Mouse (Mus musculus) CH12.LX (cell line): ENCODE measurements around the gene Ube3c. TPM values are rescaled to one million over a fixed set of nuclear protein-coding genes. Genes with fewer than 3 reads are reported as not detected.

Source experiments
- DNase-seq: peaks from one replicate; pipeline ENCODE4 v3.0.0-alpha.2; 2013; ENCODE audit errors: extremely low read depth
- H3K27ac ChIP-seq: 2 replicates; pipeline ENCODE4 v1.5.1; 2012; ENCODE audit warnings: low read depth, mild to moderate bottlenecking, control low read depth, moderate library complexity; ENCODE audit not compliant: insufficient read depth
- H3K27me3 ChIP-seq: replicated peaks from 2 replicates; pipeline ENCODE3; 2012; ENCODE audit warnings: inconsistent platforms
- H3K36me3 ChIP-seq, 2 experiments: replicated peaks in 1 of 2; 2 replicates each; pipeline versions ENCODE3 to v1.6.1; 2012; ENCODE audit warnings: inconsistent platforms in 1 of 2, low read length in 1 of 2, mild to moderate bottlenecking in 1 of 2, mixed read lengths in 1 of 2, moderate library complexity in 1 of 2; ENCODE audit not compliant: control insufficient read depth in 1 of 2, insufficient read depth in 1 of 2
- H3K4me1 ChIP-seq, 2 experiments: 2 replicates each; pipeline ENCODE4 v1.6.1; 2012; ENCODE audit warnings: inconsistent platforms in 1 of 2, moderate library complexity in 1 of 2; ENCODE audit not compliant: insufficient read depth in 2 of 2, control insufficient read depth in 1 of 2
- H3K4me2 ChIP-seq: 2 replicates; pipeline ENCODE4 v1.6.1; 2012; ENCODE audit warnings: low read depth, mild to moderate bottlenecking, control low read depth; ENCODE audit not compliant: poor library complexity, insufficient read depth, severe bottlenecking
- H3K4me3 ChIP-seq, 3 experiments: fragments of 150-350 bp in 1 of 3; sonication (generic) in 1 of 3; replicated peaks in 1 of 3; 2 replicates each; pipeline versions ENCODE3 to v1.5.1; 2011 to 2012; ENCODE audit warnings: low read depth in 2 of 3, low read length in 2 of 3, mild to moderate bottlenecking in 2 of 3, moderate library complexity in 2 of 3, control low read depth in 1 of 3, improper control_type of control experiment in 1 of 3, inconsistent platforms in 1 of 3, mixed read lengths in 1 of 3; ENCODE audit not compliant: poor library complexity in 1 of 3
- H3K79me2 ChIP-seq: replicated peaks from 2 replicates; pipeline ENCODE4 v1.6.1; 2012; ENCODE audit warnings: mild to moderate bottlenecking, moderate library complexity; ENCODE audit not compliant: control insufficient read depth, poor library complexity, insufficient read depth, severe bottlenecking; ENCODE audit errors: extremely low read depth
- H3K9ac ChIP-seq: 2 replicates; pipeline ENCODE4 v1.6.1; 2012; ENCODE audit warnings: low read depth, mild to moderate bottlenecking, control low read depth, moderate library complexity; ENCODE audit not compliant: insufficient read depth
- H3K9me3 ChIP-seq: replicated peaks from 2 replicates; pipeline ENCODE3; 2012; ENCODE audit warnings: low read length, inconsistent platforms, mixed read lengths
- BHLHE40 ChIP-seq: IDR thresholded peaks from 2 replicates; pipeline ENCODE4 v1.6.1; 2011; ENCODE audit warnings: mild to moderate bottlenecking, low read depth, low read length, improper control_type of control experiment
- E2F4 ChIP-seq: IDR thresholded peaks from 2 replicates; pipeline ENCODE4 v1.6.1; 2011; ENCODE audit warnings: low read depth, low read length, improper control_type of control experiment; ENCODE audit not compliant: insufficient replicate concordance
- EP300 ChIP-seq: IDR thresholded peaks from 2 replicates; pipeline ENCODE4 v1.6.1; 2011; ENCODE audit warnings: low read length, improper control_type of control experiment
- HCFC1 ChIP-seq: IDR thresholded peaks from 2 replicates; pipeline ENCODE4 v1.6.1; 2012; ENCODE audit warnings: low read depth, mild to moderate bottlenecking, inconsistent platforms, low read length, improper control_type of control experiment
- JUND ChIP-seq: conservative IDR thresholded peaks from 2 replicates; pipeline ENCODE4 v1.6.1; 2011; ENCODE audit warnings: low read depth, low read length, improper control_type of control experiment
- MAFK ChIP-seq: IDR thresholded peaks from 2 replicates; pipeline ENCODE4 v1.6.1; 2011; ENCODE audit warnings: low read length, improper control_type of control experiment; ENCODE audit not compliant: insufficient replicate concordance
- MEF2A ChIP-seq: IDR thresholded peaks from 2 replicates; pipeline ENCODE4 v1.6.1; 2014; ENCODE audit warnings: low read depth, mild to moderate bottlenecking, inconsistent platforms, low read length, improper control_type of control experiment, borderline replicate concordance
- MXI1 ChIP-seq: IDR thresholded peaks from 2 replicates; pipeline ENCODE4 v1.6.1; 2011; ENCODE audit warnings: mild to moderate bottlenecking, low read depth, low read length, improper control_type of control experiment
- NRF1 ChIP-seq: IDR thresholded peaks from 2 replicates; pipeline ENCODE4 v1.6.1; 2014; ENCODE audit warnings: low read depth, mild to moderate bottlenecking, inconsistent platforms, low read length, improper control_type of control experiment, moderate library complexity
- POLR2AphosphoS2 ChIP-seq: IDR thresholded peaks from 2 replicates; pipeline ENCODE4 v1.6.1; 2011; ENCODE audit warnings: low read depth, low read length, improper control_type of control experiment
- SMC3 ChIP-seq: IDR thresholded peaks from 2 replicates; pipeline ENCODE4 v1.6.1; 2011; ENCODE audit warnings: low read depth, low read length, improper control_type of control experiment
- UBTF ChIP-seq: IDR thresholded peaks from 2 replicates; pipeline ENCODE4 v1.6.1; 2012; ENCODE audit warnings: low read depth, mild to moderate bottlenecking, inconsistent platforms, low read length, improper control_type of control experiment, moderate library complexity
- USF1 ChIP-seq: IDR thresholded peaks from 2 replicates; pipeline ENCODE4 v1.6.1; 2014; ENCODE audit warnings: low read depth, mild to moderate bottlenecking, inconsistent platforms, low read length, improper control_type of control experiment
- USF2 ChIP-seq: conservative IDR thresholded peaks from 2 replicates; pipeline ENCODE4 v1.6.1; 2011; ENCODE audit warnings: low read depth, low read length, improper control_type of control experiment
- ZC3H11A ChIP-seq: IDR thresholded peaks from 2 replicates; pipeline ENCODE4 v1.6.1; 2012; ENCODE audit warnings: low read depth, mild to moderate bottlenecking, inconsistent platforms, low read length, improper control_type of control experiment
- ZKSCAN1 ChIP-seq: IDR thresholded peaks from 2 replicates; pipeline ENCODE4 v1.6.1; 2012; ENCODE audit warnings: low read depth, inconsistent platforms, low read length, improper control_type of control experiment, borderline replicate concordance
- ZMIZ1 ChIP-seq: IDR thresholded peaks from 2 replicates; pipeline ENCODE4 v1.6.1; 2012; ENCODE audit warnings: low read depth, mild to moderate bottlenecking, inconsistent platforms, low read length, improper control_type of control experiment
- ZNF384 ChIP-seq: IDR thresholded peaks from 2 replicates; pipeline ENCODE4 v1.6.1; 2012; ENCODE audit warnings: low read depth, low read length, improper control_type of control experiment, inconsistent platforms
- dilution Hi-C: fragments of 300-500 bp; cut with MboI; formaldehyde crosslinking; loops from 2 replicates; pipeline ENCODE4 v1.14.3; 2020; ENCODE audit warnings: low sequenced_read_pairs; ENCODE audit not compliant: extremely low pct_unique_long_range_greater_than_20kb, extremely low pct_ligation_motif_present
- in situ Hi-C: fragments of 300-500 bp; cut with MboI; formaldehyde crosslinking; loops from 3 replicates; pipeline ENCODE4 v1.14.3; 2019; ENCODE audit warnings: low sequenced_read_pairs, low pct_ligation_motif_present, low pct_unique_long_range_greater_than_20kb, mixed read lengths
- polyA plus RNA-seq: library from polyadenylated mRNA; unstranded; fragments of >175 nt; gene quantifications from 2 replicates; pipeline ENCODE4 v1.2.1, GENCODE M21; 2012; ENCODE audit warnings: low read depth; ENCODE audit not compliant: insufficient read length
- total RNA-seq, 2 experiments: library from RNA; depleted of rRNA; stranded (reverse); fragments of 300-350 nt in 1 of 2; fragments of >200 nt in 1 of 2; gene quantifications; 2 replicates each; pipeline ENCODE4 v1.2.3; 2012 to 2014

The Ube3c gene
- total and polyA plus RNA-seq, 3 experiments, result 18.4 to 24.6 (median 23.7) TPM

DNA sequence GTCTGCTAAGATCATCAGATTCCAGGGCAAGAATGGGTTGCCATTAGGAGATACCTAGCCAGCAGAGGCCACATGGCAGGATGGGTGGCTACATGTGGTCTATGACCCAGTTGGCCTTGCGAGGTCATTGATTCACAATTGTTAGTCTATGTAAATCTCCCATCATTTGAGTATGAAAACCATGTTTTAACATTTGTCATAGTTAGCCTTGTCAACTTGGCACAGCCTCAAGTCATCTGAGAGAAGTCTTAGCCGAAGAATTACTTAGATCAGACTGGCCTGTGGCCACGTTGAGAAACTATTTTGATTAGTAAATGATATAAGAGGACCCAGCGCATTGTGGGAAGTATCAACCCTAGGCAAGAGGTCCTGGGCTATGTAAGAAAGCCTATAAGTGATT is 138.2 kb downstream of the Ube3c start:
- H3K27ac ChIP-seq, result no peak overlapping the region
- TF ChIP-seq MEF2A, result no peak
- TF ChIP-seq HCFC1, result no peak
- no peak for TF ChIP-seq USF1
- no peak for TF ChIP-seq ZNF384
- no peak for TF ChIP-seq USF2
- no peak for TF ChIP-seq JUND
- no peak for TF ChIP-seq UBTF
- no peak for TF ChIP-seq MAFK
- TF ChIP-seq ZC3H11A, result no peak
- no peak for TF ChIP-seq ZMIZ1
- TF ChIP-seq SMC3, result no peak
- TF ChIP-seq, all 38 proteins: peak for 0
- Histone ChIP-seq H3K4me3 (no peak overlapping the region), H3K9ac (no peak overlapping the region), H3K36me3 (no peaks in the 10 kb centered on the region), H3K9me3 (no peaks in the 10 kb centered on the region), H3K79me2 (no peaks in the 10 kb centered on the region), H3K4me2 (no peak overlapping the region), H3K4me1 (no peaks in the 10 kb centered on the region; a peak in 1 of 4 replicates), H3K27me3 (no peaks in the 10 kb centered on the region)
- dilution Hi-C loops (no loop called here), in situ Hi-C loops (no loop called here)
- DNase-seq, result no peak

DNA sequence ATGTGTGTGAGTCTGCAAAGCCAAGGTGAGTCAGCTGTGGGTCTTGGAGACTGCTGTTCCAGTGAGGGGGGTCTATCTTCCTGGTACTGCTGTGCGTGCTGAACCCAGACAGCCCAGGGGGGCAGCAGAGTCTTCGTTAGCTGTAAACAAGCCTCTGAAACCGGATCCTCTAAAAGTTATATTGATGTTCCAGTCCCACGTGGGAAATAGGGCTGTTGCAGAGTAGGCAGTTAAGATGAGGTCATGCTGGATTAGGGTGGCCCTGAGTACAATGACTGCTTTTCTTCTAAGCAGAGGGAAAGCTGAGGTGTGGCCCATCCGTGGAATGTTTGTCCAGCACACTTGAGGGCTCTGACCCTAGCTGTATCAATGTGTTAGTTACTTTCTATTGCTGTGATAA is 139.2 kb downstream of the Ube3c start:
- dilution Hi-C loops, result no loop called here
- in situ Hi-C loops, result no loop called here
- Histone ChIP-seq H3K9me3 (no peaks in the 10 kb centered on the region), H3K36me3 (no peaks in the 10 kb centered on the region), H3K9ac (no peak overlapping the region), H3K27me3 (no peaks in the 10 kb centered on the region), H3K27ac (no peak overlapping the region), H3K4me2 (no peak overlapping the region), H3K4me3 (no peak overlapping the region), H3K4me1 (no peaks in the 10 kb centered on the region), H3K79me2 (no peaks in the 10 kb centered on the region)
- no peak for DNase-seq
- no peak for TF ChIP-seq BHLHE40
- TF ChIP-seq USF2, result no peak
- TF ChIP-seq UBTF, result no peak
- no peak for TF ChIP-seq HCFC1
- no peak for TF ChIP-seq E2F4
- no peak for TF ChIP-seq EP300
- no peak for TF ChIP-seq MXI1
- no peak for TF ChIP-seq POLR2AphosphoS2
- TF ChIP-seq ZMIZ1, result no peak
- no peak for TF ChIP-seq NRF1
- no peak for TF ChIP-seq MAFK
- TF ChIP-seq ZKSCAN1, result no peak
